Mouse (Mus musculus): ENCODE measurements around the gene Syngap1. TPM values are rescaled to one million over a fixed set of nuclear protein-coding genes. Genes with fewer than 3 reads are reported as not detected.

Gene Syngap1
- polyA plus RNA-seq, 1 experiment: 24.1 TPM

DNA sequence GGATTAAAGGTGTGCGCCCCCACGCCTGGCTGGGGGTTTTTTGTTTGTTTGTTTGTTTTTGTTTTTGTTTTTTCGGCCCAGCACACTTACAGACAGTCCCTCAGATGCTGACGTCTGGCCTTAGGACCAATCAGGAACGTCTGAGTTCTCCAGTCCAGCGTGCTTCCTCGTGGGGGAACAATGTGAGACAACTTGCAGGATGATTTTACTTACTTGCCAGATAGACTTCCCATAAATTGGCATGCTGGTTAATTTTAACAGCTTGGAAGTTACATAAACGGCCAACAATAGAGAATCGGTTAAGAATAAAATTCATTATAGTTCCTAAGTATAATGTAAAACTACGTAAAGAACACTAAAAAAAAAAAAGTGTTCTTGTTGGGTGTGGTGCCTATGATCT, 70.1 kb downstream of the Syngap1 start:
- H3K27ac ChIP-seq (ENCODE audit: control insufficient read depth, insufficient read depth, low read depth, low read length, poor library complexity): no peak overlapping the region
- WGBS: 80% methylated on average over 10 of the region's 10 CpGs
- TF ChIP-seq CTCF (IDR thresholded peaks at IDR 0.05; ENCODE audit: control insufficient read depth, insufficient read depth, low read length) (no peak), POLR2A (IDR thresholded peaks at IDR 0.05; ENCODE audit: borderline replicate concordance, control insufficient read depth, low read depth, low read length) (no peak)
- no peak overlapping the region for H3K4me3 ChIP-seq (replicated peaks; ENCODE audit: control insufficient read depth, low read depth, low read length)
- peaks cover 5% of the 10 kb centered on the region for H3K4me1 ChIP-seq (ENCODE audit: control insufficient read depth, insufficient read depth, low read length)

DNA sequence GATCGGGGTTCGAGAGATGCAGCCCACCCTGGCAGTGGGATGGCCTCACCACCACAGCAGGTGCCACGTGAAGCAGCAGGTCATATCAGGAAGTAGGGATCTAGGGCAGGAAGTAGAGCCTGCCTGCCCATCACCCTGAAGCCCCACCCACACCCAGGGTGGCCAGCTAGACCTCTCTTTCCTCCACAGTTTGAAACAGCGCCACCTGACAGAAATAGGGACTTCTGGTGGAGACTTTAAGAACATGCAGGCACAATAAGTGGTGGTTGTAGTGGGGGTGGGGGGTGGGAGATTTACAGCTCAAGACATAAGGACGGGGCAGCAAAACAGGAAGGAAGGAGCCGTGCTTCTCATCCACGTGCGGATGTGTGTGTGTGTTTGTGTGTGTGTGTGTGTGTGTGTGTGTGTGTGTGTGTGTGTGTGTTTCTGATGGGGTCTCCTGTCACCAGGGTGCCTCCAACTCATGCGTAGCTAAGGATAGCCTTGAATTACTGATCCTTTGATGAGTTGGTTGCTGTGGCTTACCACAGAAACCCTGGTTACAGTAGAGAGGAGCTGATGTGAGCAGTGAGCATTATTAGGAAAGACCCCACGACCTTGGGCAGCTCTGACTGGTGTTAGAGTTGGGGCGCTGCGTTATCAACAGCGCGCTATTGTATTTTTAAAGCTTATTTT, 71.1 kb downstream of the Syngap1 start:
- Histone ChIP-seq H3K4me1 (ENCODE audit: control insufficient read depth, insufficient read depth, low read length) (peaks cover 5% of the 10 kb centered on the region), H3K4me3 (replicated peaks; ENCODE audit: control insufficient read depth, low read depth, low read length) (peak overlapping the region; percentile 40), H3K27ac (ENCODE audit: control insufficient read depth, insufficient read depth, low read depth, low read length, poor library complexity) (peak overlapping the region; percentile 4)
- 7% methylated on average over 14 of the region's 14 CpGs for WGBS
- 0 out of 2 replicates have a peak, but pooled peaks have one; percentile 36 for TF ChIP-seq POLR2A (IDR thresholded peaks at IDR 0.05; ENCODE audit: borderline replicate concordance, control insufficient read depth, low read depth, low read length)
- TF ChIP-seq CTCF (IDR thresholded peaks at IDR 0.05; ENCODE audit: control insufficient read depth, insufficient read depth, low read length): no peak; the same call in 1 of the 2 replicates

DNA sequence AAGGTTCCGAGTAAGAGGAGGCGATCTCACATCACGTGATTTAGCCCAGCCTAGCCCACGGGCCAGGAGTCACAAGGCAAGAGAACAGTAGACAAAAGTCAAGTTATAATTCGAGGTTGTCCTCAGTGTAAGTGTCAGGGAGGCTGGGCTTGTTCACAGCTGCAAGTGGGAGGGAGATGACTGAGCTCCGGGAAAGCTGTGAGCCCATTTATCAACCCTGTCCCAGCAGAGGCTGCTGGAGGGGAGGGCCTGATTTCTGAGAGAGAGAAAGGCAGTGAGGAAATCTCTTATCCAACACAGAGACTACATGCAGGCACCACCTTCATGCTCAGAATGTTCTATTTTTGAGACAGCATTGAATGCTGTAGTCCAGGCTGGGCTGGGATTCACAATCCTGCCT, 71.9 kb downstream of the Syngap1 start:
- TF ChIP-seq POLR2A (IDR thresholded peaks at IDR 0.05; ENCODE audit: borderline replicate concordance, control insufficient read depth, low read depth, low read length) (no peak), CTCF (IDR thresholded peaks at IDR 0.05; ENCODE audit: control insufficient read depth, insufficient read depth, low read length) (no peak)
- Histone ChIP-seq H3K27ac (ENCODE audit: control insufficient read depth, insufficient read depth, low read depth, low read length, poor library complexity) (no peak overlapping the region), H3K4me3 (replicated peaks; ENCODE audit: control insufficient read depth, low read depth, low read length) (no peak overlapping the region), H3K4me1 (ENCODE audit: control insufficient read depth, insufficient read depth, low read length) (peaks cover 5% of the 10 kb centered on the region)
- WGBS: 24% methylated on average over 6 of the region's 6 CpGs

DNA sequence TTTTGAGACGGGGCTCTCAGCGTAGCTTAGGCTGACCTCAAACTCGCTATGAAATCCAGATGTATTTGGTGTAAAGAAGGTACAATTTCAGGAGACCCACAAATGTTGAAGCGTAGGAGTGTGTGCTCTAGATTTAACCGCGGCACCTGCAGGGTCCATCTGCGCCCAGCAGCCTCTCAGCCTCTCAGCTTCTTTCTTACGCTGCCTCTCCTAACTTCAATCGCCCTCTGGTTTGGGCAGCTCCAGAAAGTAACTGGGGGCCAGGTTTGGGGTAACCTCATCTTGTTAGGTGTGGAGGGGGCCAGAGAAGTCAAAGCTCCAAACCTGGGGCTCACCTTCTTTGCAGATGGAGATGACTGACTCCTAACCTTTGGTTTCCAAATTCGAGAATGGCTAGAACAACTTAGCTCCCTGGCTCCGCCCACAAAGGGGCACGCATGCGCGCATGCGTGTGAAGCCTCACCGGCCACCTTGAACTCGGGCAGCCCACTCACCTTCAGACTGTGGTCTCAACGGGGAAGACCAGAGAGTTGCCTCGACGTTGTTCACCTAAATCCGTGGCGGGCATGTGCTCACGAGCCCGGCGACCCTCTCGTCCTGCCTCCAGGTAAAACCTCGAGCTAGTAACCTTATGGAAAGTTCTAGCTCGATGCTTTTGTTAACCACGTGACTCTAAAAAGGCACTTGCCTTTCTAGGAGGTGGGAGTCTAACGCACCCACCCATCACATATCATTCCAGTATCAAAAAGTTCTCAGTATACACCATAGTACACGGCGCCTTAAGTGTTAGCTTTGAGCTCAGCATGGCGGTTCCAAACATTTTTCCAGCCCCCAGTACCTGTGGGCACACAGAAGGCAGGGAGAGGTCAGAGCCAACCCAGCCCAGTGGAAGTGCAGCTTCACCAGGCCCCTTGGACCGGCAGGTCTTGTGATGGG, 76.8 kb downstream of the Syngap1 start:
- TF ChIP-seq POLR2A (IDR thresholded peaks at IDR 0.05; ENCODE audit: borderline replicate concordance, control insufficient read depth, low read depth, low read length) (0 out of 2 replicates have a peak, but pooled peaks have one; percentile 16), CTCF (IDR thresholded peaks at IDR 0.05; ENCODE audit: control insufficient read depth, insufficient read depth, low read length) (no peak)
- Histone ChIP-seq H3K4me1 (ENCODE audit: control insufficient read depth, insufficient read depth, low read length) (peaks cover under 1% of the 10 kb centered on the region; the same call in 1 of the 2 replicates), H3K27ac (ENCODE audit: control insufficient read depth, insufficient read depth, low read depth, low read length, poor library complexity) (no peak overlapping the region), H3K4me3 (replicated peaks; ENCODE audit: control insufficient read depth, low read depth, low read length) (peak overlapping the region; percentile 77)
- WGBS: 5% methylated on average over 34 of the region's 34 CpGs

GRCm38 (mm10) chr17:27018555-27019196, 77.6 kb downstream of the Syngap1 start:
- Histone ChIP-seq H3K27ac (ENCODE audit: control insufficient read depth, insufficient read depth, low read depth, low read length, poor library complexity) (no peak overlapping the region), H3K4me3 (replicated peaks; ENCODE audit: control insufficient read depth, low read depth, low read length) (no peak overlapping the region), H3K4me1 (ENCODE audit: control insufficient read depth, insufficient read depth, low read length) (no peaks in the 10 kb centered on the region)
- WGBS: 47% methylated on average over 12 of the region's 12 CpGs
- no peak for TF ChIP-seq CTCF (IDR thresholded peaks at IDR 0.05; ENCODE audit: control insufficient read depth, insufficient read depth, low read length)
- no peak for TF ChIP-seq POLR2A (IDR thresholded peaks at IDR 0.05; ENCODE audit: borderline replicate concordance, control insufficient read depth, low read depth, low read length)

DNA sequence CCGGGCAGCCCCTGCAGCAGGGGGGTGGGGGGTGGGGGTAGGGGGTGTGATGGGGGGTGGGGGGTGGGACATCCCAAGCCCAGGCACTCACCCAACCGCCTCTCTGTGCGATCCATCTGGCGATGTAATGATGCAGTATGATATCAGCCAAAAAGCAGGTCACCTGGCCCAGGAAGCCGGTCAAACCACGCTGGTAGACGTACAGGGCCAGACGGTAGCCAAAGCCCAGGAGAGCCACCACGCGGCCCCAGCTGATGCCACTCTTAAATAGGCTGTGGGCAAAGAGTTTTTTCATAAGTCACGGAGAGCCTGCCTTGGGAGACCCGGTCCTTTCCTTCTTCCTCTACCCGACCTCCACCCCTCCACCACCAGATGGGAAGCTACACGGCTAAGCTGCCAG, 80.0 kb downstream of the Syngap1 start:
- Histone ChIP-seq H3K27ac (ENCODE audit: control insufficient read depth, insufficient read depth, low read depth, low read length, poor library complexity) (no peak overlapping the region), H3K4me1 (ENCODE audit: control insufficient read depth, insufficient read depth, low read length) (peaks cover 6% of the 10 kb centered on the region), H3K4me3 (replicated peaks; ENCODE audit: control insufficient read depth, low read depth, low read length) (no peak overlapping the region)
- TF ChIP-seq POLR2A (IDR thresholded peaks at IDR 0.05; ENCODE audit: borderline replicate concordance, control insufficient read depth, low read depth, low read length): no peak
- TF ChIP-seq CTCF (IDR thresholded peaks at IDR 0.05; ENCODE audit: control insufficient read depth, insufficient read depth, low read length): no peak
- WGBS: 88% methylated on average over 14 of the region's 14 CpGs

DNA sequence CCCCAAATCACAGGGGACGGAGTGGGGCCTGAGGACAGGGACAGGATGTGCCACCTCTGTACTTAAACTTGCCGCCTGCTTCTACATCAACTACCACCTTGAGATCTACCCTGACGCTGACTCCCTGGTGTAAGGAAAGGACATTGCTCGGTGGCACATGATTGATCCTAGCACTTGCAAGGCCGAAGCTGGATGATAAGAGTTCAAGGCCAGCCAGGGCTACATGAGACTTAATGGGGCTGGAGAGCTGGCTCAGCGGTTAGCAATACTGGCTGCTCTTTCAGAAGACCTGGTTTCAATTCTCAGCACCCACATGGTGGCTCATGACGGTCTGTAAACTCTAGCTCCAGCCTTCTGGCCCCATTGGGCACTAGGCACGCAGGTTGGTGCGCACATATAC, 80.7 kb downstream of the Syngap1 start:
- Histone ChIP-seq H3K4me1 (ENCODE audit: control insufficient read depth, insufficient read depth, low read length) (peaks cover 6% of the 10 kb centered on the region), H3K27ac (ENCODE audit: control insufficient read depth, insufficient read depth, low read depth, low read length, poor library complexity) (no peak overlapping the region), H3K4me3 (replicated peaks; ENCODE audit: control insufficient read depth, low read depth, low read length) (no peak overlapping the region)
- WGBS: 90% methylated on average over 9 of the region's 9 CpGs
- TF ChIP-seq POLR2A (IDR thresholded peaks at IDR 0.05; ENCODE audit: borderline replicate concordance, control insufficient read depth, low read depth, low read length) (no peak), CTCF (IDR thresholded peaks at IDR 0.05; ENCODE audit: control insufficient read depth, insufficient read depth, low read length) (no peak)

Other genes with a start within 250 kb of the Syngap1 start
- 28.1 and 33.9 TPM in 2 replicates for gene Crebrf, start 225.6 kb upstream of the Syngap1 start, polyA plus RNA-seq (2011; ENCODE audit: insufficient read depth, insufficient read length, low replicate concordance, missing spikeins)
- gene Bnip1, start 160.2 kb upstream of the Syngap1 start, polyA plus RNA-seq (2011; ENCODE audit: insufficient read depth, insufficient read length, low replicate concordance, missing spikeins): 20.7 and 29.5 TPM in 2 replicates
- not detected in 2 replicates for gene Nkx2-5, start 96.2 kb upstream of the Syngap1 start, polyA plus RNA-seq (2011; ENCODE audit: insufficient read depth, insufficient read length, low replicate concordance, missing spikeins)
- gene Kifc5b, start 24.2 kb upstream of the Syngap1 start, polyA plus RNA-seq (2011; ENCODE audit: insufficient read depth, insufficient read length, low replicate concordance, missing spikeins): 30.8 and 50.8 TPM in 2 replicates
- gene Phf1, start 8.2 kb upstream of the Syngap1 start, polyA plus RNA-seq (2011; ENCODE audit: insufficient read depth, insufficient read length, low replicate concordance, missing spikeins): 43.0 and 63.9 TPM in 2 replicates
- gene Cuta, start 1.7 kb upstream of the Syngap1 start, polyA plus RNA-seq (2011; ENCODE audit: insufficient read depth, insufficient read length, low replicate concordance, missing spikeins): 77.1 and 99.0 TPM in 2 replicates
- 6.7 and 10.2 TPM in 2 replicates for gene Zbtb9, start 31.9 kb downstream of the Syngap1 start, polyA plus RNA-seq (2011; ENCODE audit: insufficient read depth, insufficient read length, low replicate concordance, missing spikeins)
- 34.2 and 56.8 TPM in 2 replicates for gene Bak1, start 87.8 kb downstream of the Syngap1 start, polyA plus RNA-seq (2011; ENCODE audit: insufficient read depth, insufficient read length, low replicate concordance, missing spikeins)
- 10.8 and 12.5 TPM in 2 replicates for gene Itpr3, start 116.1 kb downstream of the Syngap1 start, polyA plus RNA-seq (2011; ENCODE audit: insufficient read depth, insufficient read length, low replicate concordance, missing spikeins)
- 53.9 and 105 TPM in 2 replicates for gene Uqcc2, start 192.7 kb downstream of the Syngap1 start, polyA plus RNA-seq (2011; ENCODE audit: insufficient read depth, insufficient read length, low replicate concordance, missing spikeins)
- not detected in 2 replicates for gene Ip6k3, start 226.5 kb downstream of the Syngap1 start, polyA plus RNA-seq (2011; ENCODE audit: insufficient read depth, insufficient read length, low replicate concordance, missing spikeins)